Mouse (Mus musculus) megakaryocyte, embryonic 14.5 days (primary cell): ENCODE results near the gene Eya2. TPM values are rescaled to one million over a fixed set of nuclear protein-coding genes. Genes with fewer than 3 reads are reported as not detected.

Experiments
- H3K27me3 ChIP-seq: replicated peaks from 2 replicates; pipeline ENCODE3; 2012; ENCODE audit warnings: inconsistent platforms
- H3K36me3 ChIP-seq: replicated peaks from 2 replicates; pipeline ENCODE3; 2012; ENCODE audit warnings: low read length, inconsistent platforms, mixed read lengths
- H3K4me1 ChIP-seq: 2 replicates; pipeline ENCODE4 v1.6.1; 2012; ENCODE audit warnings: inconsistent platforms
- H3K4me3 ChIP-seq: replicated peaks from 2 replicates; pipeline ENCODE3; 2012; ENCODE audit warnings: moderate library complexity, mild to moderate bottlenecking, inconsistent platforms
- H3K9me3 ChIP-seq: 2 replicates; pipeline ENCODE4 v1.6.1; 2012; ENCODE audit warnings: inconsistent platforms
- FLI1 ChIP-seq: IDR thresholded peaks from 2 replicates; pipeline ENCODE4 v1.6.1; 2012; ENCODE audit warnings: low read length, inconsistent platforms, mixed read lengths
- GATA1 ChIP-seq: IDR thresholded peaks from 3 replicates; pipeline ENCODE4 v1.6.1; 2012; ENCODE audit warnings: mixed read lengths, low read length, inconsistent platforms, borderline replicate concordance
- polyA plus RNA-seq: library from polyadenylated mRNA; stranded (reverse); fragments of >175 nt; gene quantifications from 2 replicates; pipeline ENCODE4 v1.2.3, GENCODE M21; 2012; ENCODE audit warnings: low replicate concordance; ENCODE audit not compliant: insufficient read depth

Gene Eya2
- polyA plus RNA-seq, 1 experiment, result 16.3 TPM

- TF ChIP-seq GATA1, result no peak
- no peak for TF ChIP-seq FLI1
- Histone ChIP-seq H3K36me3 (no peaks in the 10 kb centered on the region), H3K4me1 (peaks cover 75% of the 10 kb centered on the region), H3K4me3 (peak overlapping the region; percentile 78), H3K9me3 (no peaks in the 10 kb centered on the region), H3K27me3 (peaks cover 3% of the 10 kb centered on the region)
These were observed 61.7 kb downstream of the Eya2 start for GRCm38 (mm10) chr2:165656541-165656940.

GRCm38 (mm10) chr2:165656956-165657355 is 62.1 kb downstream of the Eya2 start:
- H3K4me1 ChIP-seq, result peaks cover 77% of the 10 kb centered on the region
- no peaks in the 10 kb centered on the region for H3K36me3 ChIP-seq
- H3K9me3 ChIP-seq, result no peaks in the 10 kb centered on the region
- TF ChIP-seq GATA1, result no peak
- TF ChIP-seq FLI1, result no peak
- peak overlapping the region; percentile 78 for H3K4me3 ChIP-seq
- H3K27me3 ChIP-seq, result peaks cover 3% of the 10 kb centered on the region

DNA sequence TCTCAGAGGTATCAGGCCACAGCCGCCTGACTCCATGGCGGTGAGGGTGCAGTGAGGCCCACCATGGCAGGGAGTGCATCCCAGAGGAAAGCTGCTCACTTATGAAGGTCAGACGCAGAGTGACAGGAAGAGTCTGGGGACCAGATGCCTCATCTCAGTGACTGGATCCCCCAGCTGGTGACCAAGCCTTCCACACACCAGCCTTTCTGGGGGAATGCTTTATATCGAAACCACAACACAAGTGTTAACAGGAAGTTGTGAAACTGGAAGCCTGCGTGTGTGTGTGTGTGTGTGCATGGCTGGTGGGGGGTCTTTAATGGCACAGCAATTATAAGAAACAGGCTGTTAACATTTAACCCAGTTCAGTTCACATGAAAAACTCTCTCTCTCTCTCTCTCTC is 64.7 kb downstream of the Eya2 start:
- peaks cover 64% of the 10 kb centered on the region for H3K4me1 ChIP-seq
- H3K4me3 ChIP-seq, result no peak overlapping the region
- TF ChIP-seq GATA1 (no peak), FLI1 (no peak)
- no peaks in the 10 kb centered on the region for H3K9me3 ChIP-seq
- peaks cover 2% of the 10 kb centered on the region for H3K27me3 ChIP-seq
- H3K36me3 ChIP-seq, result no peaks in the 10 kb centered on the region

GRCm38 (mm10) chr2:165663266-165663665 is 68.4 kb downstream of the Eya2 start:
- TF ChIP-seq GATA1 (no peak), FLI1 (no peak)
- H3K36me3 ChIP-seq, result peaks cover 15% of the 10 kb centered on the region
- no peak overlapping the region for H3K4me3 ChIP-seq
- peaks cover 4% of the 10 kb centered on the region for H3K27me3 ChIP-seq
- no peaks in the 10 kb centered on the region for H3K9me3 ChIP-seq
- peaks cover 42% of the 10 kb centered on the region for H3K4me1 ChIP-seq

- Histone ChIP-seq H3K4me1 (peaks cover 38% of the 10 kb centered on the region), H3K9me3 (no peaks in the 10 kb centered on the region), H3K4me3 (no peak overlapping the region), H3K27me3 (peaks cover 4% of the 10 kb centered on the region), H3K36me3 (peaks cover 18% of the 10 kb centered on the region)
- TF ChIP-seq GATA1, result no peak
- no peak for TF ChIP-seq FLI1
These were observed 69.8 kb downstream of the Eya2 start for GRCm38 (mm10) chr2:165664648-165665047.

GRCm38 (mm10) chr2:165665176-165665575 is 70.3 kb downstream of the Eya2 start:
- H3K36me3 ChIP-seq, result peaks cover 18% of the 10 kb centered on the region
- H3K9me3 ChIP-seq, result no peaks in the 10 kb centered on the region
- H3K27me3 ChIP-seq, result peaks cover 4% of the 10 kb centered on the region
- no peak overlapping the region for H3K4me3 ChIP-seq
- TF ChIP-seq GATA1 (no peak), FLI1 (no peak)
- peaks cover 37% of the 10 kb centered on the region for H3K4me1 ChIP-seq

DNA sequence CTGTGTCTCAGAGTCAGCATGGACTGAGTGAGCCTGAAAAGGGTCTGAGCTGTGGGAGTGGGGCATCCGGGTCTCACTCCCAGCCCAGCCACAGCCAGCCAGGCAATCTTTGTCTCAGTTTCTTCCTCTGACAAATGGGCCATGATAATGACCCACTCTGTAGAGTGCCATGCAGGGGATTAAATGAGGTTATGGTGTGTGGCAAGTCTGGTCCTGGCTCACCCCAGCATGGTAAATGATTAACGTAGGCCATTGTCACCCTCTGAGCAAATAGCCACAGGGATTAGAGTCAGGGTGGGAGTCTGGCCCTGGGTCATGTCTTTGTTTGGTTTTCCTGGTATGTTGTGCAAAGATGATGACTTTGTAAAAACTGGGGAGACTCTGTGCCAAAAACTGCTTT is 72.3 kb downstream of the Eya2 start:
- Histone ChIP-seq H3K4me3 (no peak overlapping the region), H3K4me1 (peaks cover 24% of the 10 kb centered on the region), H3K9me3 (0 out of 2 replicates have a peak, but pooled peaks cover under 1% of the 10 kb centered on the region), H3K27me3 (peaks cover 4% of the 10 kb centered on the region), H3K36me3 (peaks cover 19% of the 10 kb centered on the region)
- TF ChIP-seq GATA1 (no peak), FLI1 (no peak)

- TF ChIP-seq FLI1 (no peak), GATA1 (no peak)
These were observed 87.9 kb downstream of the Eya2 start for GRCm38 (mm10) chr2:165682719-165683118.

GRCm38 (mm10) chr2:165687516-165687915 is 92.7 kb downstream of the Eya2 start:
- Histone ChIP-seq H3K9me3 (no peaks in the 10 kb centered on the region), H3K27me3 (peaks cover 7% of the 10 kb centered on the region), H3K36me3 (peaks cover 53% of the 10 kb centered on the region), H3K4me3 (no peak overlapping the region), H3K4me1 (peaks cover 47% of the 10 kb centered on the region)
- no peak for TF ChIP-seq GATA1
- no peak for TF ChIP-seq FLI1

More at GRCm38 (mm10) chr2:165682719-165683118, 87.9 kb downstream of the Eya2 start:
- Histone ChIP-seq H3K9me3 (no peaks in the 10 kb centered on the region), H3K4me3 (no peak overlapping the region), H3K36me3 (peaks cover 29% of the 10 kb centered on the region), H3K27me3 (peaks cover 10% of the 10 kb centered on the region), H3K4me1 (peaks cover 40% of the 10 kb centered on the region)

DNA sequence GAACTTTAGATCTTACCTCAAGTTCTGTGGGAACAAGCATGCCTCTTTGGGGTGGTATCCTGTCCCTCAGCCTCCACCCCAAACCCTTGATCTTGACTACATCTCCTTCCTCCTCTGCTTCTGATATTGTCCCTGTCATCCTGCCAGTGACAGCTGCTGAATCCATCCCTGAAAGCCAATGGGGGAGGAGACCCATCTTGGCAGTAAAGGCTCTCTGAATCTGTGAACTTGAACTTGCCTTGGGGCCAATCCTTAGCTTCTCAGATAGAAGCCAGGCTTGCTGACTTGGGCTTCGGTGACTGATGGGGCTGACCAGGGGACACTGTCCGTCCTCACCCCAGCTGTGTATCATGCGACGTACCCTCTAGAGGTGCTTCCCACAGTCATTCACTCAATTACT is 94.1 kb downstream of the Eya2 start:
- peaks cover 5% of the 10 kb centered on the region for H3K27me3 ChIP-seq
- H3K4me1 ChIP-seq, result peaks cover 51% of the 10 kb centered on the region
- peaks cover 53% of the 10 kb centered on the region for H3K36me3 ChIP-seq
- H3K4me3 ChIP-seq, result no peak overlapping the region
- no peaks in the 10 kb centered on the region for H3K9me3 ChIP-seq
- TF ChIP-seq GATA1 (no peak), FLI1 (no peak)

GRCm38 (mm10) chr2:165691016-165691415 is 96.2 kb downstream of the Eya2 start:
- H3K36me3 ChIP-seq, result peaks cover 40% of the 10 kb centered on the region
- H3K4me1 ChIP-seq, result peaks cover 62% of the 10 kb centered on the region
- no peak overlapping the region for H3K4me3 ChIP-seq
- peaks cover 5% of the 10 kb centered on the region for H3K27me3 ChIP-seq
- no peaks in the 10 kb centered on the region for H3K9me3 ChIP-seq
- no peak for TF ChIP-seq GATA1
- no peak for TF ChIP-seq FLI1
